Mouse (Mus musculus) T-cell, adult 2 months (primary cell): Measurements from ENCODE around the gene Mat2b.

Source experiments
- DNase-seq: peaks from one replicate; pipeline ENCODE4 v3.0.0; 2022; ENCODE audit warnings: low spot score

Mat2b gene

GRCm38 (mm10) chr11:40649726-40650445 lies 45.1 kb downstream of the Mat2b start:
- DNase-seq: no peak

GRCm38 (mm10) chr11:40647246-40647645 lies 47.8 kb downstream of the Mat2b start:
- DNase-seq: no peak
